Mouse (Mus musculus): Measurements from ENCODE around the gene Rims1. TPM values are rescaled to one million over a fixed set of nuclear protein-coding genes. Genes with fewer than 3 reads are reported as not detected.

Gene Rims1
- polyA plus RNA-seq, 1 experiment from 2014 or later, result 7.5 TPM

DNA sequence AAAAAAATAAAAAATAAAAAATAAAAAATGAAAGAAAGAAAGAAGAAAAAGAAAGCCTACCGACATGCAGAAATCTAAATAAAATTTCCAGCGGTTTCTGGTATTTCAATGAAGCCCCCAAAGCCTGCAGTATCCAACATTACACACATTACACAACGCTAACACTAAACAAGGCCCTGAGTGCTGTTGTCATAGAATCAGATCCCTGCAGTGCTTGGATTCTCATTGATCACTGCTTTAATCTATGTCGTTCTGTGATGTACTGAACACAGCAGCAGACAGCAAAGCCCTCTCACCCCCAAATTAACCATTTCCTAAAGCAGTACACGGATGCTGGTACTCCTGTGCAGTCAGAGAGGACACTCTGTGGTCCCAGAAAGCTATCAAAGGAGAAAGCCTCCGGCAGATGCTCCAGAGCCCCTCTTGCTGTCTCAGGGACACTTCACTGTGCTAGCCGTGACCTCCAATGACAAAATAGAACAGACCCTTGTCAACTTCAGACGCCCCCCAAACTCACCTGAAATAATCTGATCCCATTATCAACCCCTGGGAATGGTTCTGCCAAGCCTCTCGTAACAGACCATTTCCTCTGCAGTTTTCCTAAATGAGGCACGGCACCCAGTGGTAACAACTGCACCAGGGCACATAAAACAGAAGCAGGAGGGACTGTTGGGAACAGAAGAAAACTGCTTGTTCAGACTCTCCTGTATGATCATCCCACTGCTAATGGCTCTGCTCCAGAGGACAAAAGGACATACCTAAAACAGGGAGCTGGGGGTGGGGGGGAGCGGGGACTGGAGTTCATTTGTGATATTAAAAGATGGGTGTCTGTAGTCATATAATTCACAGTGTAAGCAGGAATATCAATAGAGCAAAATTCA is 296.8 kb downstream of the Rims1 start:
- H3K27ac ChIP-seq (ENCODE audit: low read length), result no peak overlapping the region
- no peaks in the 10 kb centered on the region for H3K4me1 ChIP-seq (ENCODE audit: control insufficient read depth, insufficient read depth, low read length)
- H3K27me3 ChIP-seq (replicated peaks; ENCODE audit: control insufficient read depth, insufficient read depth, low read length), result no peaks in the 10 kb centered on the region
- no peak for ATAC-seq
- WGBS, result 68% methylated on average over 11 of the region's 11 CpGs
- H3K9me3 ChIP-seq (ENCODE audit: control insufficient read depth, low read length), result no peaks in the 10 kb centered on the region
- no peak overlapping the region for H3K4me2 ChIP-seq (ENCODE audit: low read depth, low read length)
- H3K9ac ChIP-seq (ENCODE audit: low read depth, low read length), result no peak overlapping the region
- H3K36me3 ChIP-seq (ENCODE audit: control insufficient read depth, insufficient read depth, low read length), result no peaks in the 10 kb centered on the region
- no peak overlapping the region for H3K4me3 ChIP-seq (ENCODE audit: low read length)

DNA sequence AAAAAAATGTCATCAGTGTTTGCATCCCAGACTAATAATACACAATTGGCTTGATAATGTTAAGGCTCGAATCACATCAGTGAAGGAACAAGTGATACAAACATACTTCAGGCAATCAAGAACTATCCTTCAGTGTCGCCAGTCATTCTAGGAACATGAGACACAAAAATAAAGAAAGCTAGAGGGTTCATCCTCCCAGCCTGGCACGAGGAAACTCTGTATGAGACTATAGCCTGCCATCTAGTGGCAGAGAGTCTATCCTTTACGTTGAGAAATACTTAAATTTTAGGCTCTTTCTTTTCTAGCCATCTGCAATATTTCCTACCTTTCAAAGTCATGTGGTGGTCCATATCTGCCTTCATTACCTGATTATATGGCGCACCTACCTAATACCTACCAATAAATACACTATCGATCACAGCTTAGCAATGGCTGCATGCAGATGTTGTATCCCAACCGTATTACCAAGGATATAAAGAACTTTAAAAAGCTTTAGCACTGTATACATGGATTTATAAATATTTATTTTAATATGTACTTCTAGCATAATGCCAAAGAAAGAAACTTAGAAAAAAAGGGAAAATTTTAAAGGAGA is 318.4 kb downstream of the Rims1 start:
- Histone ChIP-seq H3K9me3 (ENCODE audit: control insufficient read depth, low read length) (no peaks in the 10 kb centered on the region), H3K27ac (ENCODE audit: low read length) (no peak overlapping the region), H3K9ac (ENCODE audit: low read depth, low read length) (no peak overlapping the region), H3K27me3 (replicated peaks; ENCODE audit: control insufficient read depth, insufficient read depth, low read length) (no peaks in the 10 kb centered on the region), H3K4me1 (ENCODE audit: control insufficient read depth, insufficient read depth, low read length) (no peaks in the 10 kb centered on the region), H3K36me3 (ENCODE audit: control insufficient read depth, insufficient read depth, low read length) (no peaks in the 10 kb centered on the region), H3K4me2 (ENCODE audit: low read depth, low read length) (no peak overlapping the region), H3K4me3 (ENCODE audit: low read length) (no peak overlapping the region)
- no peak for ATAC-seq
- 38% methylated on average over 7 of the region's 7 CpGs for WGBS

DNA sequence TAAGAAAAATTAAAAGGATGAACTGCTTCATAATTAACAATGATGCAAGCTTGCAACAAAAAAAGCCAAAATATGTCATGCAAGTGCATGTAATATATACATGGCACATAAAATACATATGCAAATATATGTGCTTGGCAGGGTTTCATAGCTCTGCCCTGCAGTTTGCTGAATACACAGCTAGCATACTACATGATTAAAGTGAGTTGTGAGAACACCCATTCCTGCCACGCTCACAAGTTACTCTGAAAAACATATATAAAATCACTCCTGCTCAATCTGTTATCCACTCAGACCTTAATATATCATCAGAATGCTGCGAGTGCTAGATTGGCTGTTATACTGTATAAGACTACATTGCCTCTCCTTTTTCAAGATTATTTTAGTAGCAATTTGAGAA is 329.6 kb downstream of the Rims1 start:
- 83% methylated on average over 2 of the region's 2 CpGs for WGBS
- H3K9me3 ChIP-seq (ENCODE audit: control insufficient read depth, low read length), result no peaks in the 10 kb centered on the region
- H3K4me3 ChIP-seq (ENCODE audit: low read length), result no peak overlapping the region
- H3K27me3 ChIP-seq (replicated peaks; ENCODE audit: control insufficient read depth, insufficient read depth, low read length), result no peaks in the 10 kb centered on the region
- no peak overlapping the region for H3K4me2 ChIP-seq (ENCODE audit: low read depth, low read length)
- no peak overlapping the region for H3K9ac ChIP-seq (ENCODE audit: low read depth, low read length)
- no peaks in the 10 kb centered on the region for H3K4me1 ChIP-seq (ENCODE audit: control insufficient read depth, insufficient read depth, low read length)
- H3K27ac ChIP-seq (ENCODE audit: low read length), result no peak overlapping the region
- H3K36me3 ChIP-seq (ENCODE audit: control insufficient read depth, insufficient read depth, low read length), result no peaks in the 10 kb centered on the region
- ATAC-seq, result no peak

DNA sequence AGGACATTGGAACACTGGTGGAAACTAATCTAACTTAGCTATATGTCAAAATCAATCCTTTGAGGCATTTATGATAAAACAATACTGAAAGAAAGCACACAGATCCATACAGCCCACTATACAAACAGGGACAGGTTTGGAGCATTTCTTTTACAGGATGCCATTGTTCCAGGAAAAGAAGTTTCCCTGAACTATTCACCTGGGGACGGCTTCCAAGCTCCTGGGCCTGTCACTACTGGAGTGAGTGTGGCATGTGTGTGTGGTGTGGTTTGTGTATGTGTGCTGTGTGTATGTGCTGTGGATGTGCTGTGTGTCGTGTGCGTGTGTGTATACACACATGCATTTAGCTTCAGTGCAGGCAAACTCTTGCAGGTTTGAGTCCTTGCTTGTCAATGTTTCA is 338.8 kb downstream of the Rims1 start:
- no peaks in the 10 kb centered on the region for H3K27me3 ChIP-seq (replicated peaks; ENCODE audit: control insufficient read depth, insufficient read depth, low read length)
- ATAC-seq, result no peak
- H3K27ac ChIP-seq (ENCODE audit: low read length), result no peak overlapping the region
- no peak overlapping the region for H3K4me2 ChIP-seq (ENCODE audit: low read depth, low read length)
- H3K9ac ChIP-seq (ENCODE audit: low read depth, low read length), result no peak overlapping the region
- no peak overlapping the region for H3K4me3 ChIP-seq (ENCODE audit: low read length)
- no peaks in the 10 kb centered on the region for H3K9me3 ChIP-seq (ENCODE audit: control insufficient read depth, low read length)
- 85% methylated on average over 3 of the region's 3 CpGs for WGBS
- H3K4me1 ChIP-seq (ENCODE audit: control insufficient read depth, insufficient read depth, low read length), result no peaks in the 10 kb centered on the region
- H3K36me3 ChIP-seq (ENCODE audit: control insufficient read depth, insufficient read depth, low read length), result no peaks in the 10 kb centered on the region

DNA sequence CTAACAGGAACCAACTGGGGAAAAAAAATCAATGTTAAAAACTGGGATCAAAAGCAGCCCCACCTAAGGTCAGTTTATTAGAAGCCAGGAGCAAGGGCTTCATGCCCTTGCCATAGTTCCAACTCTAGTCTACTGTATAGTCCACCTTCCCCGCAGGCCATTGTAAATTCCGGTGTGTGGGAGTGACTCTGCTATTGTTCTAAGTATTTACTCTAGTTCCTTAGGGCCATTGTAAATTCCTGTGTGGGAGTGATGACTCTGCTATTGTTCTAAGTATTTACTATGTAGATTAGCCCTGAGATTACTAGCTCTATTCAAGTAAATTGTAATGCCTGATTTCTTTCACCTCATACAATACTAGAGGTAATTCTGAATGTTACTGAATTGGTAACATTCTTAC is 339.2 kb downstream of the Rims1 start:
- no peaks in the 10 kb centered on the region for H3K9me3 ChIP-seq (ENCODE audit: control insufficient read depth, low read length)
- H3K27me3 ChIP-seq (replicated peaks; ENCODE audit: control insufficient read depth, insufficient read depth, low read length), result no peaks in the 10 kb centered on the region
- no peak overlapping the region for H3K4me2 ChIP-seq (ENCODE audit: low read depth, low read length)
- no peaks in the 10 kb centered on the region for H3K4me1 ChIP-seq (ENCODE audit: control insufficient read depth, insufficient read depth, low read length)
- ATAC-seq, result no peak
- H3K36me3 ChIP-seq (ENCODE audit: control insufficient read depth, insufficient read depth, low read length), result no peaks in the 10 kb centered on the region
- H3K27ac ChIP-seq (ENCODE audit: low read length), result no peak overlapping the region
- no peak overlapping the region for H3K4me3 ChIP-seq (ENCODE audit: low read length)
- 55% methylated on average over 2 of the region's 2 CpGs for WGBS
- H3K9ac ChIP-seq (ENCODE audit: low read depth, low read length), result no peak overlapping the region

DNA sequence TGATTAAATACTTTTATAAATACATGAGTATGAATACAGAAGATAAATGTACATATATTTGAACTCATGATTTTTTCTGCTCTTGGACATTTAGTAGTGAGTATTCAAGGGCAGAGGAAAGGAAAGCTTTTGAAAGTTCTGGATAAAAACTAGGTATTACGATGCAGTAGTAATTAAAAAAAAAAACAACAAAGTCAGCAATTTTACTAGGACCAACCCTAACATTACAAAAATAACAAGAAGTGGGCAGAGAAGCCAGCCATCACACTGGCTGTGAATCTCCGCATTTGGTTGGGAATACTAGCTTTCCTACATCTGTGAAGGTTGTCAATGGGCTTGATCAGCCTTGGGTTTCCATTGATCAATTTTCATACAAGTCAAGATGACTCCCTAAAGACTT is 381.8 kb downstream of the Rims1 start:
- no peaks in the 10 kb centered on the region for H3K27me3 ChIP-seq (replicated peaks; ENCODE audit: control insufficient read depth, insufficient read depth, low read length)
- H3K9ac ChIP-seq (ENCODE audit: low read depth, low read length), result no peak overlapping the region
- H3K36me3 ChIP-seq (ENCODE audit: control insufficient read depth, insufficient read depth, low read length), result no peaks in the 10 kb centered on the region
- no peak overlapping the region for H3K4me2 ChIP-seq (ENCODE audit: low read depth, low read length)
- ATAC-seq, result no peak
- 91% methylated on average over 2 of the region's 2 CpGs for WGBS
- no peaks in the 10 kb centered on the region for H3K9me3 ChIP-seq (ENCODE audit: control insufficient read depth, low read length)
- H3K27ac ChIP-seq (ENCODE audit: low read length), result no peak overlapping the region
- H3K4me3 ChIP-seq (ENCODE audit: low read length), result no peak overlapping the region
- H3K4me1 ChIP-seq (ENCODE audit: control insufficient read depth, insufficient read depth, low read length), result no peaks in the 10 kb centered on the region

DNA sequence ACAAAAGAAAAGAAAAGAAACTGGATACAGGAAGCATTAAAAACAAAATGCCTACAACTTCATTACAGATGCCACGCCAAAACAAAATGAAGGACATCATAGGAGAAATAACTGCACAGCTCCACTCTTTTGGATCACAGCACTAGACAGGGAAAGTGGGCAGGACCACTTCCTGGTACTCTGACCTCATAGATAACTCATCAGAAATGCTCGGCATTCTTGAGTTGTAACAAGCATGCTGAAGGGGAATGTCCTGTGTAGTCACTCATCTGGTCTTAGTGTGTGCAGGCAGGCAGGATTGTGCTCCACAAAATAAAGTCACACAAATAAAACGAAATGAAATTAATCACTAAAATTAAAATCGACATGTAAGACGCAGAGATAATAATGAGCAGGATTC is 383.7 kb downstream of the Rims1 start:
- H3K4me1 ChIP-seq (ENCODE audit: control insufficient read depth, insufficient read depth, low read length), result no peaks in the 10 kb centered on the region
- H3K9ac ChIP-seq (ENCODE audit: low read depth, low read length), result no peak overlapping the region
- no peaks in the 10 kb centered on the region for H3K27me3 ChIP-seq (replicated peaks; ENCODE audit: control insufficient read depth, insufficient read depth, low read length)
- ATAC-seq, result no peak
- no peaks in the 10 kb centered on the region for H3K36me3 ChIP-seq (ENCODE audit: control insufficient read depth, insufficient read depth, low read length)
- no peaks in the 10 kb centered on the region for H3K9me3 ChIP-seq (ENCODE audit: control insufficient read depth, low read length)
- no peak overlapping the region for H3K4me2 ChIP-seq (ENCODE audit: low read depth, low read length)
- no peak overlapping the region for H3K27ac ChIP-seq (ENCODE audit: low read length)
- no peak overlapping the region for H3K4me3 ChIP-seq (ENCODE audit: low read length)
- WGBS, result 74% methylated on average over 5 of the region's 5 CpGs

DNA sequence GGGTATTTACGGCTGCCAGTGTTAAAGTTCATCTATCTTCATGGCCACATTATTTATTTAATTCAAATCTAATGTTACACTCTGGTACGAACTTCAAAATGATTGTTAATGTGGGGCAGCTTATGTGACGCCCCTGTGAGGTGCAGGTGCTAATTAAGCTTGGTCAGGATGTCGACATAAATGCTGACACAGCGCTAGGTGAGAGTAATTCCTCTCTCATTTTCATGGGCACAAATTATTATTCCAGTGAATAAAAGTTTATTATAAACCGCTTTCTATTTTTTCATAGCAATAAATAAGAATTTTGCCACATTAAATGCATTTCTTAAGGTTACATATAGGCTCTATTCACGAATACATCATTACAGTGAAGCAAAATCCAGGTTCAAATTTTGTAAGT is 395.6 kb downstream of the Rims1 start:
- Histone ChIP-seq H3K4me1 (ENCODE audit: control insufficient read depth, insufficient read depth, low read length) (no peaks in the 10 kb centered on the region), H3K4me2 (ENCODE audit: low read depth, low read length) (no peak overlapping the region), H3K4me3 (ENCODE audit: low read length) (no peak overlapping the region), H3K27ac (ENCODE audit: low read length) (no peak overlapping the region), H3K36me3 (ENCODE audit: control insufficient read depth, insufficient read depth, low read length) (no peaks in the 10 kb centered on the region), H3K9ac (ENCODE audit: low read depth, low read length) (no peak overlapping the region), H3K27me3 (replicated peaks; ENCODE audit: control insufficient read depth, insufficient read depth, low read length) (no peaks in the 10 kb centered on the region), H3K9me3 (ENCODE audit: control insufficient read depth, low read length) (no peaks in the 10 kb centered on the region)
- ATAC-seq, result no peak
- WGBS, result 86% methylated on average over 7 of the region's 7 CpGs

DNA sequence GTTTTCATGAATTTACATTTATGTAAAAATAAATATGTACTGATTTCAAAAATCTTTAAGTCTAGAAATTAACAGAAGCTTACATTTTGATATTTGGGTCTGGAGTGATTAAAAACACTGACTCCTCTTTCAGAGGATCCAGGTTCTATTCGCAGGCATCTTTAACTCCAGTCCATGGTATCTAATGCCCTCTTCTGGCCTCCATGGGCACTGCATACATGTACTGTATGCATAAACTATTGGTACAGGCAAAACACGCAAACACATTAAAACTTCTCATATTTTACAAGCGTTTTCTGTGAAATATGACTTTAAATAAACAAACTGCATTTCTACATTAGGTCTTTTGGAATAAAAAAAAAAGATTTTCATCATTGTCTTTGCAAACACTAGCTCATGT is 419.4 kb downstream of the Rims1 start:
- Histone ChIP-seq H3K4me3 (ENCODE audit: low read length) (no peak overlapping the region), H3K27me3 (replicated peaks; ENCODE audit: control insufficient read depth, insufficient read depth, low read length) (no peaks in the 10 kb centered on the region), H3K9ac (ENCODE audit: low read depth, low read length) (no peak overlapping the region), H3K27ac (ENCODE audit: low read length) (no peak overlapping the region), H3K4me2 (ENCODE audit: low read depth, low read length) (no peak overlapping the region), H3K36me3 (ENCODE audit: control insufficient read depth, insufficient read depth, low read length) (no peaks in the 10 kb centered on the region), H3K4me1 (ENCODE audit: control insufficient read depth, insufficient read depth, low read length) (no peaks in the 10 kb centered on the region), H3K9me3 (ENCODE audit: control insufficient read depth, low read length) (no peaks in the 10 kb centered on the region)
- 70% methylated on average over 3 of the region's 3 CpGs for WGBS
- ATAC-seq, result no peak
